Mouse (Mus musculus): ENCODE results near the gene Mob3b. TPM values are rescaled to one million over a fixed set of nuclear protein-coding genes. Genes with fewer than 3 reads are reported as not detected.

The Mob3b gene
- polyA plus RNA-seq, 2 experiments, result 1.4 to 2.6 TPM

DNA sequence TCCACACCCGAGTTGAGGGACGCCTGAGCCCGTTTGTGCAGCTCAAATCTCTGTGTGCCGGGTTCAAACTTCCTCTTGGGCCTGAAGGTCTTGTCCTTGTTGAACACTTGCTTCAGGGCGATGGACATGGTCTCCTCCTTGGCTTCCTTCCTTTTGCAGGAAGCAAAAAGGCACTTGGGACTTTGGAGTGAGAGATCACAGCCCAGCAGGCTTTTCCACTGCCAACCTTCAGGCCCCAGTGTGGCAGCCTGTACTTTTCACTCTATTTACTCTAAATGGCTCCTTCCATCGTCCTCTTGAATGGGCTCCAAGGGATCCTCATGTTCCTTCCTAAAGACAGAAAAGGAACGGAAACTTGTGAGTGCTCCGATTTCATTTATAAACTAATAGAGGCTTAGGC, 73.2 kb downstream of the Mob3b start:
- TF ChIP-seq EP300 (IDR thresholded peaks at IDR 0.05; ENCODE audit: low read depth) (no peak), CTCF (IDR thresholded peaks at IDR 0.05; ENCODE audit: low read depth) (no peak)
- H3K27ac ChIP-seq, result no peak overlapping the region
- H3K36me3 ChIP-seq (replicated peaks; ENCODE audit: control insufficient read depth, insufficient read depth, low read depth), result no peaks in the 10 kb centered on the region
- peaks cover 0 to 6% of the 10 kb centered on the region in 2 experiments; a peak in 2 of 4 replicates for H3K4me1 ChIP-seq (replicated peaks; ENCODE audit: control insufficient read depth in 2 of 2, insufficient read depth in 2 of 2, low read length in 1 of 2)
- no peaks in the 10 kb centered on the region for H3K9me3 ChIP-seq (ENCODE audit: control insufficient read depth, low read length)
- H3K27me3 ChIP-seq (ENCODE audit: control insufficient read depth, insufficient read depth, low read length), result no peaks in the 10 kb centered on the region
- H3K4me2 ChIP-seq (ENCODE audit: low read depth), result no peak overlapping the region
- WGBS (ENCODE audit: insufficient replicate concordance), result 57% methylated on average over 8 of the region's 8 CpGs
- no peak overlapping the region for H3K4me3 ChIP-seq (ENCODE audit: insufficient read depth in 1 of 2, low read depth in 2 of 2, low read length in 2 of 2)
- ATAC-seq (ENCODE audit: insufficient read depth), result no peak
- no peak overlapping the region for H3K9ac ChIP-seq (replicated peaks)
- no peak for DNase-seq (ENCODE audit: low read depth in 3 of 3, low spot score in 3 of 3)

DNA sequence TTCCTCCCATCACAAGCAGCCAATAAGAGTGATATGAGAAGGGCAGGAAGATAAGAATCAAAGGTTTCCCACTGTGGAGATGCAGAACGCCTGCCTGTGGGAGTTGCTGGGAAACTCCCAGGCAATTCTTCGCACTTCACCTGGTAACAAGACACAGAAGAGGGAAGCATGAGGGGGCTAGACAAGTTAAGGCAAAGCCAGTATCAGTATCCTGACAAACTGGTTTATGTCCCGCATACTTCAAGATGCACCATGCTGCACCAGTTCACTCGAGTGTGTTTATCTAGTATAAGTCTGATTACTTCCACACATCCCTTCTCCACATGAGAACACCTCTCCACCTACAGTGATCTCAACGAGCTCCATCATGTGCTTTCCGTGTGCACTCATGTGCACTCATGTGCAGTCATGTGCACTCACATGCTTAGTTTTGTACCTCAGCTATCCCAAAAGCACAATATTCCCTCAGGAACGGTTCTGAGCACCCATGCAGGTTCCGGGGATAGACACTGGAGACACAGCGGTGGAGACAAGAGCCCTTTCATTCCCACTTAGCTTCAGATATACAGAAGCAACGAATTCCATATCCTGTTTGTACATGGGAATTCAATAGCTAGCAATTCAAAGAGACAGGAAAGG, 74.7 kb downstream of the Mob3b start:
- peaks cover 0 to 3% of the 10 kb centered on the region in 2 experiments; a peak in 2 of 4 replicates for H3K4me1 ChIP-seq (replicated peaks; ENCODE audit: control insufficient read depth in 2 of 2, insufficient read depth in 2 of 2, low read length in 1 of 2)
- ATAC-seq (ENCODE audit: insufficient read depth) (no peak), DNase-seq (ENCODE audit: low read depth in 3 of 3, low spot score in 3 of 3) (no peak)
- TF ChIP-seq CTCF (IDR thresholded peaks at IDR 0.05; ENCODE audit: low read depth) (no peak), EP300 (IDR thresholded peaks at IDR 0.05; ENCODE audit: low read depth) (no peak)
- H3K27ac ChIP-seq, result no peak overlapping the region
- no peak overlapping the region for H3K4me3 ChIP-seq (ENCODE audit: insufficient read depth in 1 of 2, low read depth in 2 of 2, low read length in 2 of 2)
- H3K27me3 ChIP-seq (ENCODE audit: control insufficient read depth, insufficient read depth, low read length), result no peaks in the 10 kb centered on the region
- no peaks in the 10 kb centered on the region for H3K9me3 ChIP-seq (ENCODE audit: control insufficient read depth, low read length)
- H3K36me3 ChIP-seq (replicated peaks; ENCODE audit: control insufficient read depth, insufficient read depth, low read depth), result no peaks in the 10 kb centered on the region
- 60% methylated on average over 10 of the region's 10 CpGs for WGBS (ENCODE audit: insufficient replicate concordance)
- H3K9ac ChIP-seq (replicated peaks), result no peak overlapping the region
- H3K4me2 ChIP-seq (ENCODE audit: low read depth), result no peak overlapping the region

DNA sequence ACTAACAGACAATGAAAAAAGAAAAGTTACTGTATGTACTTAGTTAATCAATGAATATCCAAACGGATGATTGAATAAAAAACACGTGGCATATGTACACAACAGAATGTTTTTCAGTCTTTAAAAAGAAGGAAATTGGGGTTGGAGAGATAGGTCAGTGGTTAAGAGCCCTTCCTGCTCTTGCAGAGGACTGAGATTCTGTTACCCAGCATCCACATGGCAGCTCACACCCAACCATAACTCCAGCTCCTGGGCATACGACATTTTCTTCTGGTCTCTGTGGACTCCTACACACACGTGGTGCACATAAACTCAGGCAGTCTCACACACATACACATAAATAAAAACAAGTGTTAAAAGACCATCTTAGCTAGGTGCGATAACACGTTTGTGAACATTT, 77.0 kb downstream of the Mob3b start:
- WGBS (ENCODE audit: insufficient replicate concordance), result 31% methylated on average over 6 of the region's 6 CpGs
- ATAC-seq (ENCODE audit: insufficient read depth) (no peak), DNase-seq (ENCODE audit: low read depth in 3 of 3, low spot score in 3 of 3) (no peak)
- TF ChIP-seq CTCF (IDR thresholded peaks at IDR 0.05; ENCODE audit: low read depth), result no peak
- TF ChIP-seq EP300 (IDR thresholded peaks at IDR 0.05; ENCODE audit: low read depth), result no peak
- Histone ChIP-seq H3K27me3 (ENCODE audit: control insufficient read depth, insufficient read depth, low read length) (no peaks in the 10 kb centered on the region), H3K27ac (no peak overlapping the region), H3K9me3 (ENCODE audit: control insufficient read depth, low read length) (no peaks in the 10 kb centered on the region), H3K36me3 (replicated peaks; ENCODE audit: control insufficient read depth, insufficient read depth, low read depth) (no peaks in the 10 kb centered on the region), H3K9ac (replicated peaks) (no peak overlapping the region), H3K4me2 (ENCODE audit: low read depth) (no peak overlapping the region), H3K4me3 (ENCODE audit: insufficient read depth in 1 of 2, low read depth in 2 of 2, low read length in 2 of 2) (no peak overlapping the region), H3K4me1 (replicated peaks; ENCODE audit: control insufficient read depth in 2 of 2, insufficient read depth in 2 of 2, low read length in 1 of 2) (no peaks in the 10 kb centered on the region)

DNA sequence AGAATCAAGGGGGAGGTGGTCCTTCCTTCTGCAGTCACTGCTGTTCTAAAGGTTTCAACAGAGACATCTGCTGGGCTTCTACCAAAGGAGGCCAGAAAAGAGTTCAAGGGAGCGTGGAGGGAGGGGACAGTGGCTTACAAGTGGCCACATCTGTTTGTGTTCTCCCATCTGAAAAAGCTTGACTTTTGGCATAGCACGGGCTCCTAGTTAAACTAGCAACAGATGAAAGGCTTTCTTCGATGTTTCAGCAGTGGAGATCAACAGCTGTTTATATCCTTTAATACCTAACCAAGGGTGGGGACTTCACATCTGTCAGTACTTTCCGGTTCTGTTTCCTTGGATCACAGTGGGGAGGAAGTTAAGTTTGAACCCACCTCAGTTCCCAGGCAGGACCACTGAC, 88.5 kb downstream of the Mob3b start:
- no peak overlapping the region for H3K4me3 ChIP-seq (ENCODE audit: insufficient read depth in 1 of 2, low read depth in 2 of 2, low read length in 2 of 2)
- H3K27ac ChIP-seq, result no peak overlapping the region
- H3K27me3 ChIP-seq (ENCODE audit: control insufficient read depth, insufficient read depth, low read length), result no peaks in the 10 kb centered on the region
- no peak for DNase-seq (ENCODE audit: low read depth in 3 of 3, low spot score in 3 of 3)
- no peaks in the 10 kb centered on the region for H3K9me3 ChIP-seq (ENCODE audit: control insufficient read depth, low read length)
- 51% methylated on average over 4 of the region's 4 CpGs for WGBS (ENCODE audit: insufficient replicate concordance)
- ATAC-seq (ENCODE audit: insufficient read depth), result no peak
- no peak overlapping the region for H3K9ac ChIP-seq (replicated peaks)
- H3K36me3 ChIP-seq (replicated peaks; ENCODE audit: control insufficient read depth, insufficient read depth, low read depth), result no peaks in the 10 kb centered on the region
- H3K4me2 ChIP-seq (ENCODE audit: low read depth), result no peak overlapping the region
- no peak for TF ChIP-seq CTCF (IDR thresholded peaks at IDR 0.05; ENCODE audit: low read depth)
- 0 out of 4 replicates have a peak, but pooled peaks cover 0 to 3% of the 10 kb centered on the region in 2 experiments for H3K4me1 ChIP-seq (replicated peaks; ENCODE audit: control insufficient read depth in 2 of 2, insufficient read depth in 2 of 2, low read length in 1 of 2)

DNA sequence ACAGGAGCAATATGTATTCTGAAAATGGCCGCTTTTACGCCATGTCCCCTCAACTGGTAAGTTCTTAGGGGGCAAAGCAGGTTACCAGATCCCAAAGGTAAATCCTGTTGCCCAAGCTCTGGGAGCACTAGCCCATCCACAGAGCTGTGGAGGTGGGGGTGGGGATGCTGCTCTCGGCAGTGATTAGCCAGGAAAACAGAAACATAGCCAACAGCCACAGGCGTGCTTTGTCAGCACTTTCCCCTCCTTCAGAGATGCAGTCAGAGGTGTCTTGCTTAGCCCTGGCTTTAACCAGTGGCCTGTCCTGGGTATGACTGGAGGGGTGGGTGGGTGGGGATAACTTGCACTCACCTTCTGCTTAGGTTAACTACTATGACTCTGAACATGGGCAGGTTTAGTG, 91.1 kb downstream of the Mob3b start:
- Histone ChIP-seq H3K4me2 (ENCODE audit: low read depth) (no peak overlapping the region), H3K27me3 (ENCODE audit: control insufficient read depth, insufficient read depth, low read length) (no peaks in the 10 kb centered on the region), H3K27ac (no peak overlapping the region), H3K9me3 (ENCODE audit: control insufficient read depth, low read length) (no peaks in the 10 kb centered on the region), H3K36me3 (replicated peaks; ENCODE audit: control insufficient read depth, insufficient read depth, low read depth) (no peaks in the 10 kb centered on the region), H3K4me1 (replicated peaks; ENCODE audit: control insufficient read depth in 2 of 2, insufficient read depth in 2 of 2, low read length in 1 of 2) (0 out of 4 replicates have a peak, but pooled peaks cover 0 to 3% of the 10 kb centered on the region in 2 experiments), H3K4me3 (ENCODE audit: insufficient read depth in 1 of 2, low read depth in 2 of 2, low read length in 2 of 2) (no peak overlapping the region), H3K9ac (replicated peaks) (no peak overlapping the region)
- ATAC-seq (ENCODE audit: insufficient read depth) (no peak), DNase-seq (ENCODE audit: low read depth in 3 of 3, low spot score in 3 of 3) (no peak)
- TF ChIP-seq CTCF (IDR thresholded peaks at IDR 0.05; ENCODE audit: low read depth) (no peak), EP300 (IDR thresholded peaks at IDR 0.05; ENCODE audit: low read depth) (no peak)
- WGBS (ENCODE audit: insufficient replicate concordance), result 70% methylated on average over 4 of the region's 4 CpGs
